Mouse (Mus musculus) granulocyte monocyte progenitor cell, adult 5-6 weeks (primary cell): ENCODE measurements at regions not wholly inside any gene's neighbourhood (a gene's known extent, or its start where the extent isn't known, plus 50 kb on each side); places are given as distances from the start of the nearest gene placed in this dataset.

Experiments used
- ATAC-seq: replicated peaks from 2 replicates; pipeline ENCODE4 v1.8.0; 2016; ENCODE audit warnings: mild to moderate bottlenecking, moderate TSS enrichment, inconsistent platforms; ENCODE audit not compliant: poor library complexity, severe bottlenecking

- no peak for ATAC-seq
These were observed 55.3 kb downstream of the Gpr88 start for GRCm38 (mm10) chr3:116197966-116198365.

- ATAC-seq = no peak
These were observed 58.6 kb downstream of the Gpr88 start for GRCm38 (mm10) chr3:116194701-116195100.

- ATAC-seq = no peak
These were observed 61.8 kb upstream of the Vcam1 start for GRCm38 (mm10) chr3:116191261-116191660.

GRCm38 (mm10) chr3:116190727-116191126, 61.2 kb upstream of the Vcam1 start:
- no peak for ATAC-seq

GRCm38 (mm10) chr3:116189363-116190100, 60.0 kb upstream of the Vcam1 start:
- peak; percentile 36; the same call in 1 of the 2 replicates for ATAC-seq

- peak; percentile 81 for ATAC-seq
These were observed 55.7 kb upstream of the Vcam1 start for GRCm38 (mm10) chr3:116185206-116185605.

GRCm38 (mm10) chr3:116184443-116184842, 55.0 kb upstream of the Vcam1 start:
- ATAC-seq = peak; percentile 91

GRCm38 (mm10) chr3:116180341-116180885, 50.9 kb upstream of the Vcam1 start:
- no peak for ATAC-seq
